Mouse (Mus musculus): Measurements from ENCODE around the gene Vil1. TPM values are rescaled to one million over a fixed set of nuclear protein-coding genes. Genes with fewer than 3 reads are reported as not detected.

Gene Vil1
- polyA plus RNA-seq, 1 experiment from 2014 or later, result 0.45 TPM

DNA sequence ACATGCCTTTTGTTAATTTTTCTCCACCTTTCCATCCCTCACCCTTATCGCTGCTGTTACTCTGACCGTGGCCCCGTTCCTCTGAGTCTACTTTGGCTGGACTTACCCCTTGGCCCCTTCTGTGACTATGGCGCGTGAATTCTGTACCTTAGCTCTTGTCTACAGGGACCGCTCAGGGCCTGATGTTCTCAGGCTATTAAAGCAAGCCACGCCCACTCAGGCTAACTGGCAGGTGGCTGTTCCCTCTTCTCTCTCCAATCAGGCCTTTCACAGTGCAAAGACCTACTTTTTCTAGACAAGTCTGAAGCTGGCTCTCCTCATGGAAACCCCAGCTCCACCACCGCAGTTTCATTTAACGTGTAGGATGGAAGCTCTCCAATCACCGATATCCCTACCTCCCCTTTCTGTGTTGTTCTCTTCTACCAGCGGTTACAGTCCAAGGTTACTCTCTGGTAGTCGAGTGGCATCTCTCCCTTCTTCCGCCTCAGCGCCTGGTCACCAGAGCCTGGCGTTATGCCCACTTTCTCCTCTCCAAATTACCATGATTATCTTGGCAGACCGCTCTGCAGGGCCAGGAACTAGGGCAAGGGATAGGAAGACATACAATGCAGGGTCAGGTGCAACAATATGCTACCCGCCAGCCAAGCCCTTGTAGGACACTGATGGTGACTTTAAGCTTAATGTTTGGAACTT lies 9.7 kb downstream of the Vil1 start:
- no peaks in the 10 kb centered on the region for H3K36me3 ChIP-seq
- ATAC-seq (ENCODE audit: extremely low read depth, insufficient number of reproducible peaks, low FRiP score, low TSS enrichment), result no peak
- H3K4me2 ChIP-seq, result no peak overlapping the region
- no peaks in the 10 kb centered on the region for H3K9me3 ChIP-seq
- no peak overlapping the region for H3K27ac ChIP-seq (replicated peaks)
- H3K4me1 ChIP-seq, result peaks cover 22% of the 10 kb centered on the region
- no peak overlapping the region for H3K4me3 ChIP-seq
- no peaks in the 10 kb centered on the region for H3K27me3 ChIP-seq (replicated peaks)
- 70% methylated on average over 17 of the region's 17 CpGs for WGBS
- no peak overlapping the region for H3K9ac ChIP-seq

DNA sequence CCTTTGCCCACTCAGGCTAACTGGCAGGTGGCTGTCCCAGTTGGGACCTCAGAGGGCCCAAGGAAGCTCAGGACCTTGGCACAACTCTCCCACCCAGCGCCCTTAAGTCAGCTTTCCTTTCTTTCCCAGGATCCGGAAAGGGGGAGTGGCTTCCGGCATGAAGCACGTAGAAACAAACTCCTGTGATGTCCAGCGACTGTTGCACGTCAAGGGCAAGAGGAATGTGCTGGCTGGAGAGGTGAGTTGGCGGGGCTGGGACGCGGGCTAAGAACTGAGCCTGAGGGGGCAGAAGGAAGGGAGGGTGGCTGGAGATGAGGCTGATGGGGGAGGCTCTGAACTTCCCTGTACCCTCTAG lies 10.2 kb downstream of the Vil1 start:
- 51% methylated on average over 9 of the region's 9 CpGs for WGBS
- Histone ChIP-seq H3K36me3 (no peaks in the 10 kb centered on the region), H3K4me1 (peaks cover 22% of the 10 kb centered on the region), H3K4me3 (no peak overlapping the region), H3K9me3 (no peaks in the 10 kb centered on the region), H3K9ac (no peak overlapping the region), H3K27ac (replicated peaks) (no peak overlapping the region), H3K27me3 (replicated peaks) (no peaks in the 10 kb centered on the region), H3K4me2 (no peak overlapping the region)
- no peak for ATAC-seq (ENCODE audit: extremely low read depth, insufficient number of reproducible peaks, low FRiP score, low TSS enrichment)

- Histone ChIP-seq H3K9me3 (no peaks in the 10 kb centered on the region), H3K9ac (peak overlapping the region; percentile 1; the same call in 1 of the 2 replicates), H3K36me3 (no peaks in the 10 kb centered on the region), H3K4me1 (peaks cover 26% of the 10 kb centered on the region), H3K27ac (replicated peaks) (0 out of 2 replicates have a peak overlapping the region, but pooled peaks have one; percentile 6), H3K27me3 (replicated peaks) (no peaks in the 10 kb centered on the region), H3K4me3 (no peak overlapping the region), H3K4me2 (0 out of 2 replicates have a peak overlapping the region, but pooled peaks have one; percentile 22)
- WGBS, result 25% methylated on average over 8 of the region's 8 CpGs
- ATAC-seq (ENCODE audit: extremely low read depth, insufficient number of reproducible peaks, low FRiP score, low TSS enrichment), result no peak
Measured at GRCm38 (mm10) chr1:74423147-74423546, 14.0 kb downstream of the Vil1 start.

- WGBS, result 61% methylated on average over 7 of the region's 7 CpGs
- no peaks in the 10 kb centered on the region for H3K36me3 ChIP-seq
- H3K27ac ChIP-seq (replicated peaks), result no peak overlapping the region
- H3K9ac ChIP-seq, result no peak overlapping the region
- H3K4me3 ChIP-seq, result no peak overlapping the region
- no peaks in the 10 kb centered on the region for H3K27me3 ChIP-seq (replicated peaks)
- H3K4me1 ChIP-seq, result peaks cover 13% of the 10 kb centered on the region
- H3K4me2 ChIP-seq, result no peak overlapping the region
- no peak for ATAC-seq (ENCODE audit: extremely low read depth, insufficient number of reproducible peaks, low FRiP score, low TSS enrichment)
- H3K9me3 ChIP-seq, result no peaks in the 10 kb centered on the region
Measured at GRCm38 (mm10) chr1:74425845-74426244, 16.7 kb downstream of the Vil1 start.

GRCm38 (mm10) chr1:74433220-74433619 lies 24.0 kb downstream of the Vil1 start:
- WGBS, result 49% methylated on average over 6 of the region's 6 CpGs
- no peak for ATAC-seq (ENCODE audit: extremely low read depth, insufficient number of reproducible peaks, low FRiP score, low TSS enrichment)

GRCm38 (mm10) chr1:74434596-74434995 lies 25.4 kb downstream of the Vil1 start:
- H3K27ac ChIP-seq (replicated peaks), result no peak overlapping the region
- no peak overlapping the region for H3K4me3 ChIP-seq
- ATAC-seq (ENCODE audit: extremely low read depth, insufficient number of reproducible peaks, low FRiP score, low TSS enrichment), result no peak
- H3K4me2 ChIP-seq, result no peak overlapping the region
- H3K36me3 ChIP-seq, result peaks cover 58% of the 10 kb centered on the region
- WGBS, result 70% methylated on average over 5 of the region's 5 CpGs
- H3K9me3 ChIP-seq, result no peaks in the 10 kb centered on the region
- no peak overlapping the region for H3K9ac ChIP-seq
- H3K4me1 ChIP-seq, result peaks cover 18% of the 10 kb centered on the region
- H3K27me3 ChIP-seq (replicated peaks), result no peaks in the 10 kb centered on the region

More at GRCm38 (mm10) chr1:74433220-74433619, 24.0 kb downstream of the Vil1 start:
- Histone ChIP-seq H3K27me3 (replicated peaks) (no peaks in the 10 kb centered on the region), H3K4me1 (peaks cover 15% of the 10 kb centered on the region), H3K27ac (replicated peaks) (no peak overlapping the region), H3K4me3 (no peak overlapping the region), H3K9me3 (no peaks in the 10 kb centered on the region), H3K9ac (no peak overlapping the region), H3K36me3 (peaks cover 45% of the 10 kb centered on the region), H3K4me2 (no peak overlapping the region)

- WGBS, result 75% methylated on average over 6 of the region's 6 CpGs
- no peaks in the 10 kb centered on the region for H3K9me3 ChIP-seq
Measured at GRCm38 (mm10) chr1:74435563-74435962, 26.4 kb downstream of the Vil1 start.

DNA sequence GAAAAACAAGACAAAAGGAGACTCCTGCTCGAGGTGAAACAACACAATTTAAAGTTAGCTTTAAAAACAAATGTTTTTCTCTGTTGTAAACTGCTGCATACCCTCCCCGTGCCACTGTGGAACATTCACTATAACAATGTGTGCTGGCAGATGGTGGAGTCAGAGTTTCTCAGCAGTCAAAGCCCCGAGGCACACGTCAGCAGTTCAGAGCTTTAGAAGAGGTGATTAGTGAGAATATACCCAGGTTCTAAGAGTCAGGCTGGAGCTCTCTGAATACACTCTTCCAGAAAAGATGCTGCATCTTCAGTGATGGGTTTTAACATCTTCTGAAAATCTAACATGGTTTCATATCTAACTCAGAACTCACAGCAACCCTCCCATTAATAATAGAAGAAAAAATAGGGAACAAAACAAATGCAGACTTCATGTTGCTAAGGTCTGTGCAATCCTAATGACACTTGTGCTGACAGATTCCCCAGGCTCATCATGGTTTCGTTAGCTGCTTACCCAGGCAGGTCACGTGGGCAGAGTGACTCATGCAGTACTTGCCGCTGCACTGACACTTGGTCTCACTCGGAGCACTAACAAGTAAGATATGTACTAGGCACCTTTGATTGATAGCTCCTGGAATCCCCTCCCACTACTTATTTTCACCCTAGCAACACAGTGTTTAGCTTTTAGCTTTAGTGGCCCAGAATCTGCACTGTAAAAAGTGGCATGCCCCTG lies 28.7 kb downstream of the Vil1 start:
- Histone ChIP-seq H3K4me3 (no peak overlapping the region), H3K36me3 (peaks cover 85% of the 10 kb centered on the region), H3K9ac (no peak overlapping the region), H3K27ac (replicated peaks) (peak overlapping the region; percentile 55), H3K4me1 (peaks cover 18% of the 10 kb centered on the region), H3K9me3 (no peaks in the 10 kb centered on the region), H3K27me3 (replicated peaks) (no peaks in the 10 kb centered on the region), H3K4me2 (no peak overlapping the region)
- ATAC-seq (ENCODE audit: extremely low read depth, insufficient number of reproducible peaks, low FRiP score, low TSS enrichment), result no peak; the same call in 1 of the 2 replicates
- WGBS, result 46% methylated on average over 8 of the region's 8 CpGs

More at GRCm38 (mm10) chr1:74435563-74435962, 26.4 kb downstream of the Vil1 start:
- Histone ChIP-seq H3K4me2 (no peak overlapping the region), H3K9ac (no peak overlapping the region), H3K27ac (replicated peaks) (no peak overlapping the region), H3K36me3 (peaks cover 67% of the 10 kb centered on the region), H3K4me1 (peaks cover 18% of the 10 kb centered on the region), H3K4me3 (no peak overlapping the region), H3K27me3 (replicated peaks) (no peaks in the 10 kb centered on the region)
- no peak for ATAC-seq (ENCODE audit: extremely low read depth, insufficient number of reproducible peaks, low FRiP score, low TSS enrichment)

- Histone ChIP-seq H3K4me2 (no peak overlapping the region), H3K36me3 (peaks cover 87% of the 10 kb centered on the region), H3K27ac (replicated peaks) (no peak overlapping the region), H3K9ac (no peak overlapping the region), H3K27me3 (replicated peaks) (no peaks in the 10 kb centered on the region), H3K4me3 (no peak overlapping the region), H3K4me1 (peaks cover 13% of the 10 kb centered on the region), H3K9me3 (no peaks in the 10 kb centered on the region)
- 84% methylated on average over 19 of the region's 19 CpGs for WGBS
- no peak for ATAC-seq (ENCODE audit: extremely low read depth, insufficient number of reproducible peaks, low FRiP score, low TSS enrichment)
Measured at GRCm38 (mm10) chr1:74439166-74439876, 30.1 kb downstream of the Vil1 start.

GRCm38 (mm10) chr1:74444538-74444937 lies 35.4 kb downstream of the Vil1 start:
- ATAC-seq (ENCODE audit: extremely low read depth, insufficient number of reproducible peaks, low FRiP score, low TSS enrichment), result no peak
- H3K36me3 ChIP-seq, result peaks cover 78% of the 10 kb centered on the region
- 88% methylated on average over 2 of the region's 2 CpGs for WGBS
- no peak overlapping the region for H3K27ac ChIP-seq (replicated peaks)
- no peaks in the 10 kb centered on the region for H3K4me1 ChIP-seq
- H3K4me3 ChIP-seq, result no peak overlapping the region
- no peaks in the 10 kb centered on the region for H3K9me3 ChIP-seq
- no peak overlapping the region for H3K4me2 ChIP-seq
- no peaks in the 10 kb centered on the region for H3K27me3 ChIP-seq (replicated peaks)
- H3K9ac ChIP-seq, result no peak overlapping the region

DNA sequence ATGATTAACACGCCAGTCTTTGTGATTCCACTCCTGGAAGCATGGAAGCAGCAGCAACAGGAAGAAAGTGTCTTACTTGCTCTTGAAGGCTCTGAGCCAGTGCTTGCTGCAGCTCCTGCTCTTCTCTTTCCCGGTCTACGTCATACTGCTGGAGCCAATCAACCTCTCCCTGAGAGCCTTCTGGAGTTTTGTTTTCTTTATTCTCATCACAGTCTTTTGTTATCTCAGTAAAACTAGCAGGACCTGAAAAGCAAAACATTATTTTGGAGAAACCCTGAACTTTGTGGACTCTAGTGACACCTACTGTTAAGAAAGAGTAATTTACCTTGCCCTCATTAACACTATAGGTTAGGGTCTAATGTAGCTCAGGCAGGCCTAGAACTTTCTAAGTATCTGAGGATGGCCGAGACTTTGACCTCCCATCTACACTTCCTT lies 43.5 kb downstream of the Vil1 start:
- H3K4me3 ChIP-seq, result no peak overlapping the region
- no peak overlapping the region for H3K4me2 ChIP-seq
- H3K9me3 ChIP-seq, result no peaks in the 10 kb centered on the region
- no peak for ATAC-seq (ENCODE audit: extremely low read depth, insufficient number of reproducible peaks, low FRiP score, low TSS enrichment)
- WGBS, result 45% methylated on average over 4 of the region's 4 CpGs
- H3K27me3 ChIP-seq (replicated peaks), result no peaks in the 10 kb centered on the region
- no peak overlapping the region; the same call in 1 of the 2 replicates for H3K9ac ChIP-seq
- H3K27ac ChIP-seq (replicated peaks), result no peak overlapping the region
- H3K36me3 ChIP-seq, result peaks cover 94% of the 10 kb centered on the region
- no peaks in the 10 kb centered on the region for H3K4me1 ChIP-seq

Measured in heart, embryonic 13.5 days (tissue).